Mouse (Mus musculus) CD4-positive naive resting alpha-beta T cell, adult 76 days (primary cell): ENCODE data around the gene Acbd5. TPM values are rescaled to one million over a fixed set of nuclear protein-coding genes. Genes with fewer than 3 reads are reported as not detected.

ENCODE experiments used
- total RNA-seq: library from RNA; stranded (reverse); gene quantifications from one replicate; pipeline ENCODE4 v1.2.4, GENCODE M21; 2023

Acbd5 gene
- 90.5 TPM for total RNA-seq

DNA sequence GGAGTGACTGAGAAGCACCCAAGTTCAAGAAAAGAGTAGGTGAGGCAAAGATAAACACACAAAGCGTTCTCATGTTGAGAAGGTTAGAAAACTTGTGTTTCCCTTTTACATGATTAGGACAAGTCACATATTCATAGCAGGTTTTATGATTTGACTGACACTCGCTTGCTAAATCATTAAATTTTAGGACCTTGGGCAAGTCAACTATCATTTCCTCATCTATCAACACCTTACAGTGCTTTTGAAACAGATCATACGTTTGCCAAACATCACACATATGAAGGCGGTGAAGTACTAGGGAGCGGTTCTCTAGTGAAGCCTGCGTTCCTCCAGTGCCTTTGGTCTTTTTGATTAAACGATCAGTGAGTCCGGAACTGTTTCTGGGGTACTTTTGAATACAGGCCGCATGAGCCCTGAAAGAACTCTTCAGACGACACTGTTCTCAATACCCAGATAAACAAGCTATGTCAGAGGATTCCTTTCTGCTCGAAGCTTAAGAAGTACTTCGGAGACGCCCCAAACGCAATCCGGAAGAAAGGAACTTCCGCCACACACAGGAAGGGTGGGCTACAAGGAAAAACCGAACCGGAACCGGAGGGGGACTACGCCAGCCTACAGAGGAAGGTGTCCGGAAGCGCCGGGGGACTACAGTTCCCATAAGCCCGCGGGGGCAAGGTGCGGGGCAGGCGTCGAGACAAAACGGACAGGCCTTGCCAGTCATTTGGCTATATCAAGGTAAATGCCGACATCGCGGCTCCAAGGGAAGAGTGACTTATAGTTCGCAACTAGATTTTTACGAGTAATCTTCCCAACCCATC lies at the start of gene Acbd5:
TSS of gene Acbd5 (plus strand) at position 616 of the 818 bp plus-strand sequence.

DNA sequence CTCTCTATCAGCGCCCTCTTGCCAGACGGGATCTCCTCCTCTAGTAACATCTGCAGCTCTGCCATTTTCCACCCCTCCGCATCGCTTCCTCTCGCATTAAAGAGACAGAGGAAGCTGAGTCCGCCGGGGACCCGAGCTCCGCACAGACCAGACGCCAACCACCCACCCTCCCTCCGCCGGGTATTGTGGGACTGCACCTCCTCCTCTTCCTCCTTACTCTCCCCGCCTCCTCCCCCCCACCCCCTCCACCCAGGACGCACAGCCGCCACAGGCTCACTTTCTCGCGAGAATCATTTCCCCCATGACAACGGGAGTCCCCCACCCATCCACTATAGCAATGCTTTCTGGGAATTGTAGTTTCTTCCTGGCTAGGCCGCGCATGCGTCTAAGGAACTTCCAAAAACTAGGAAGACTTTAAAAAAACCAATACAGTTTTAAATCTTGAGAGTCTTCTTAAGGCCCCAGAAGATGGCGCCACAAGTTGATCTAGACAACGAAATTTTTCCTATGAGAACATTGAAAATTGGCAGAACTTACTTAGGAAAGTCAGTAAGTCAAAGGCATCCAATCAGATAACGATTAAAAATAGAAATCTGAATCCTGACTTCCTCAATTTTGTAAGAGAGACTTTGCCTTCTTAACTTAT lies 27.8 kb upstream of the Acbd5 start, which contains the start of gene Abi1:
TSS of gene Abi1 (minus strand) at position 241 of the 646 bp plus-strand sequence.

DNA sequence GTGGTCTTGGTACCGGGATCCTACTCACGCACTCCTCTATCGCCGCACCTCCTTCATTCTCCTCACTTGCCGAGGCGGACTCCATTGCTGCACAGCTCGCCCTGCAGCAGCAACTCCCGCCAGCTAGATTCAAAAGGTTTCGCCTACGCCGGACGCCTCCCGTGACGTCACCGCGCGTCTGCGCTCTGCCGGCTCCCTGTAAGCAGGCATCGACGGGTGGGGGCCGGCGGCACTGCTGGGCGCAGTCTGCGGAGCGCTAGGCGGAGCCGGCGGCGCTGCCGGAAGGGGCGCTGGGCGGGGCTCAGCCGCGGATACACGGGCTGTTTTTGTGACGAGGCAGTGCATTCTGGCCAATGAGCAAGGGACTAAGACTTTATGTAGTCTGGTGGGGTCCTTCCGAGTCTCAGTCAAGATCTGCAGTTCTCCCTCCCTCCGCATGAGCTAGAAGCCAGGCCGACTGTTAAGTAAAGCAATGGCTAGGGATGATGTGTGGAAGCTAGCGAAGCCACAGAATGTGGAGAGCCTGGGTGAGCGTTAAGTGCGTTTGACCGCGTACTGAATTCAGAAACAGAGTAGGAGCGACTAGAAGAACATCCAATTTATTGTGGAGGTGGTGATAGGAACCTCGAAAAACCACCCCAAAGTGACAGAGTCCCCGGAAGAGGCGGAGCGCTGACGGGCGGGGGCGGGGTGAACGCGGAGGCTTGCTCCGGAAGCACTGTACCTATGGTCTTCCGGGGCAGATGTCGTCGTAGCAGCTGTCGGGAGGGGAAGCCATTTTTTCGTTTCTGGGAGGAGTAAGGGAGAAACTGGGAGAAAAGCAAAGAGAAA lies 88.0 kb downstream of the Acbd5 start, which contains the start of the genes Mastl and Yme1l1:
TSS of gene Mastl (minus strand) at position 248 of the 831 bp plus-strand sequence.
TSS of gene Yme1l1 (plus strand) at position 593 of the 831 bp plus-strand sequence.

Other genes starting within 250 kb of the Acbd5 start
- 17.6 TPM for gene Pdss1, start 172.6 kb upstream of the Acbd5 start, total RNA-seq
- 184 TPM for gene Abi1, start 27.9 kb upstream of the Acbd5 start, total RNA-seq
- gene Mastl, start 87.9 kb downstream of the Acbd5 start, total RNA-seq, result 0.70 TPM
- 172 TPM for gene Yme1l1, start 88.2 kb downstream of the Acbd5 start, total RNA-seq
- not detected for gene 4931423N10Rik, start 139.3 kb downstream of the Acbd5 start, total RNA-seq